ENCODE assay signal across 9 mouse cellular contexts in genomic region chr5:100108866-100109265, GRCm38 (mm10). TPM values are rescaled to one million over a fixed set of nuclear protein-coding genes. Genes with fewer than 3 reads are reported as not detected.
DNase-seq lines count a peak whose midpoint lies in the region; ATAC-seq lines count a peak whose summit lies in the region.
"Had no signal": no experiment of that assay in that cellular context is flagged by ENCODE, and none has a peak within 500 bp of the region (broad histone marks: within the 10 kb centered on the region; RNA-seq: fewer than 3 reads in every experiment).

No protein-coding gene starts in this region.

- H3K4me1 ChIP-seq in hindbrain, embryonic 15.5 days (replicated peaks): peaks cover 18% of the 10 kb centered on the region
- peaks cover 6% of the 10 kb centered on the region; the same call in 1 of the 2 replicates for H3K4me1 ChIP-seq in hindbrain, embryonic 10.5 days (replicated peaks)
- H3K4me1 ChIP-seq in neural tube, embryonic 14.5 days (ENCODE audit: control insufficient read depth, insufficient read depth, low read length): peaks cover 8% of the 10 kb centered on the region; the same call in 1 of the 2 replicates
- H3K4me1 ChIP-seq: liver, embryonic 13.5 days had no signal

- no peak overlapping the region for H3K4me2 ChIP-seq in hindbrain, embryonic 15.5 days
- no peak overlapping the region for H3K4me2 ChIP-seq in neural tube, embryonic 14.5 days (ENCODE audit: low read depth, low read length)
- H3K4me2 ChIP-seq: liver, embryonic 13.5 days had no signal

- intact Hi-C loops in heart, postnatal 10 days (cut with DNase I): no loop called here

- no peaks in the 10 kb centered on the region for H3K9me3 ChIP-seq in hindbrain, embryonic 15.5 days
- H3K9me3 ChIP-seq in hindbrain, embryonic 10.5 days: no peaks in the 10 kb centered on the region
- no peaks in the 10 kb centered on the region for H3K9me3 ChIP-seq in neural tube, embryonic 14.5 days (ENCODE audit: control insufficient read depth, low read length)
- H3K9me3 ChIP-seq: liver, embryonic 13.5 days had no signal

- ATAC-seq in hindbrain, embryonic 15.5 days (ENCODE audit: low FRiP score, low read depth): peak; percentile 83
- ATAC-seq in neural tube, embryonic 14.5 days (ENCODE audit: low read depth): peak; percentile 47; the same call in 1 of the 2 replicates

- H3K36me3 ChIP-seq in hindbrain, embryonic 15.5 days: no peaks in the 10 kb centered on the region
- no peaks in the 10 kb centered on the region for H3K36me3 ChIP-seq in hindbrain, embryonic 10.5 days
- no peaks in the 10 kb centered on the region for H3K36me3 ChIP-seq in neural tube, embryonic 14.5 days (ENCODE audit: control insufficient read depth, insufficient read depth, low read length)
- H3K36me3 ChIP-seq: liver, embryonic 13.5 days had no signal

- H3K27me3 ChIP-seq in hindbrain, embryonic 15.5 days: no peaks in the 10 kb centered on the region
- H3K27me3 ChIP-seq in hindbrain, embryonic 10.5 days (ENCODE audit: insufficient read depth, poor library complexity, severe bottlenecking): no peaks in the 10 kb centered on the region
- no peaks in the 10 kb centered on the region for H3K27me3 ChIP-seq in neural tube, embryonic 14.5 days (ENCODE audit: control insufficient read depth, insufficient read depth, low read length)
- H3K27me3 ChIP-seq: liver, embryonic 13.5 days had no signal

- H3K9ac ChIP-seq in hindbrain, embryonic 15.5 days: no peak overlapping the region
- H3K9ac ChIP-seq in neural tube, embryonic 14.5 days (replicated peaks; ENCODE audit: low read depth, low read length): no peak overlapping the region
- H3K9ac ChIP-seq: liver, embryonic 13.5 days had no signal

- peak overlapping the region; percentile 18; the same call in 1 of the 2 replicates for H3K27ac ChIP-seq in hindbrain, embryonic 15.5 days (replicated peaks)
- no peak overlapping the region for H3K27ac ChIP-seq in hindbrain, embryonic 10.5 days
- no peak overlapping the region for H3K27ac ChIP-seq in neural tube, embryonic 14.5 days (ENCODE audit: low read depth, low read length)
- H3K27ac ChIP-seq: liver, embryonic 13.5 days had no signal

- DNase-seq in hindbrain, embryonic 10.5 days (ENCODE audit: low spot score): no peak
- DNase-seq in fibroblast of lung, adult 2 months (ENCODE audit: low read depth): peak; percentile 78
- DNase-seq in left cerebral cortex, adult 18-20 months (ENCODE audit: low spot score in 2 of 2): peak; percentile 49 to 69
- no peak for DNase-seq in kidney, adult 11 months
- no peak for DNase-seq in B cell, adult 2 months
- DNase-seq in heart, postnatal 10 days: no peak
- DNase-seq: liver, embryonic 13.5 days had no signal

- no peak overlapping the region for H3K4me3 ChIP-seq in hindbrain, embryonic 15.5 days
- no peak overlapping the region for H3K4me3 ChIP-seq in hindbrain, embryonic 10.5 days
- H3K4me3 ChIP-seq in neural tube, embryonic 14.5 days (ENCODE audit: low read depth, low read length): no peak overlapping the region
- H3K4me3 ChIP-seq: liver, embryonic 13.5 days had no signal

- 46% methylated on average over 9 of the region's 9 CpGs for WGBS in hindbrain, embryonic 15.5 days
- WGBS in hindbrain, embryonic 10.5 days: 87% methylated on average over 9 of the region's 9 CpGs
- WGBS in neural tube, embryonic 14.5 days: 61% methylated on average over 9 of the region's 9 CpGs

RNA-seq across cellular contexts. Expression of gene Tmem150c, which starts 50.7 kb away (rescaled TPM):
- 31.2 and 36.4 TPM in 2 replicates for polyA plus RNA-seq in hindbrain, embryonic 15.5 days (2015; fragmentation: Nextera tagmentation; extraction: Ambion mirVana)
- 3.2 and 3.8 TPM in 2 replicates for polyA plus RNA-seq in hindbrain, embryonic 10.5 days (2016; fragmentation: Nextera tagmentation; extraction: Ambion mirVana)
- total RNA-seq in left cerebral cortex, adult 18-20 months (2021): 10 to 100 TPM; 48.9 to 50.1 TPM
- polyA plus RNA-seq in neural tube, embryonic 14.5 days (2014; fragmentation: Nextera tagmentation; extraction: Ambion mirVana): 22.1 and 22.3 TPM in 2 replicates
- 1 to 10 TPM; 4.4 to 4.8 TPM for total RNA-seq in heart, postnatal 10 days (2021)

Comparison
In these comparisons a context has a peak if more than half of its experiments do, and no peak if none do; other contexts are left out.
1. DNase-seq: peak in fibroblast of lung, adult 2 months (single experiment) and left cerebral cortex, adult 18-20 months (2 of 2); none in hindbrain, embryonic 10.5 days (single experiment), kidney, adult 11 months (single experiment), B cell, adult 2 months (0 of 2) and heart, postnatal 10 days (0 of 2).